Mouse (Mus musculus) embryo, embryonic 10 days (tissue): ENCODE results near the gene Med20.
"Not testable (repeated sequence)": the region's sequence is repeated elsewhere in the genome, so short reads cannot be mapped to it uniquely, and the experiment has no call there.

Source experiments
- DNase-seq: peaks from one replicate; pipeline ENCODE4 v3.0.0-alpha.2; 2015; ENCODE audit warnings: low spot score

Med20 gene

GRCm38 (mm10) chr17:47628851-47629676, 17.7 kb downstream of the Med20 start:
- peak; percentile 97 for DNase-seq

GRCm38 (mm10) chr17:47629717-47630677, 18.6 kb downstream of the Med20 start:
- DNase-seq, result peak; percentile 45

GRCm38 (mm10) chr17:47630678-47631065, 19.3 kb downstream of the Med20 start, which contains the start of gene Usp49:
Gene Usp49 (plus strand): TSS chr17:47630690.
- no peak for DNase-seq

- DNase-seq, result no peak
These were observed 20.9 kb downstream of the Med20 start for GRCm38 (mm10) chr17:47632181-47632840.

- DNase-seq, result no peak
These were observed 22.8 kb downstream of the Med20 start for GRCm38 (mm10) chr17:47633999-47634770.

- DNase-seq, result no peak
These were observed 31.6 kb downstream of the Med20 start for GRCm38 (mm10) chr17:47642992-47643391.

- peak; percentile 76 for DNase-seq
These were observed 35.3 kb downstream of the Med20 start for GRCm38 (mm10) chr17:47646683-47647082.

GRCm38 (mm10) chr17:47648966-47649365, 37.6 kb downstream of the Med20 start:
- DNase-seq, result peak; percentile 29

- no peak for DNase-seq
These were observed 40.6 kb downstream of the Med20 start for GRCm38 (mm10) chr17:47651953-47652352.

GRCm38 (mm10) chr17:47654346-47654745, 43.0 kb downstream of the Med20 start:
- DNase-seq, result not testable (repeated sequence)

- DNase-seq, result no peak
These were observed 44.3 kb downstream of the Med20 start for GRCm38 (mm10) chr17:47655697-47656096.

GRCm38 (mm10) chr17:47657901-47658300, 46.5 kb downstream of the Med20 start:
- no peak for DNase-seq

- DNase-seq, result no peak
These were observed 47.4 kb downstream of the Med20 start for GRCm38 (mm10) chr17:47658741-47659243.

- DNase-seq, result peak; percentile 82
These were observed 51.8 kb downstream of the Med20 start for GRCm38 (mm10) chr17:47663009-47663713.

GRCm38 (mm10) chr17:47664474-47664873, 53.1 kb downstream of the Med20 start:
- no peak for DNase-seq

GRCm38 (mm10) chr17:47669166-47669565, 57.8 kb downstream of the Med20 start:
- DNase-seq, result no peak

- peak; percentile 60 for DNase-seq
These were observed 60.6 kb downstream of the Med20 start for GRCm38 (mm10) chr17:47671988-47672310.

- peak; percentile 70 for DNase-seq
These were observed 61.1 kb downstream of the Med20 start for GRCm38 (mm10) chr17:47672311-47673111.
